In the genomic region with DNA sequence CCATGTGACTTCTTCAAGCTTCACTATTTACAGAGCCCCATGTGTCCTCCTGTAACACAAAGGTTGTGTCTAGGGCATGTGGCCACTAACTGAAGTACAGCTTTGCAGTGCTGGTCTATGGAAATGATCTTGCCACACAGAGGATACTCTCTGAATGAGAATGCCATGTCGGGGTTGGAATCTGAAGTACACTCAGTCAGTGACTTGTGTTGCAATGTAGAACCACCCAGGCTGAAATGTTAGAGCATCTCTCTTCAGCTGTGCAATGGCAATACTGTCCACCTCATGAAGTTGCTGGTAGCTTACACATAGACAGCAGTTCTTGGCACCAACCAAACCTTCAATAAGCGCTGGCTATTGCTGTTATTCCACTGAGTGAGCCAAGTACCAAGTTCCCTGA, we compare ENCODE assay signal across 12 mouse cellular contexts. TPM values are rescaled to one million over a fixed set of nuclear protein-coding genes. Genes with fewer than 3 reads are reported as not detected.
DNase-seq lines count a peak whose midpoint lies in the region; ATAC-seq and TF ChIP-seq lines count a peak whose summit lies in the region.
"Had no signal": no experiment of that assay in that cellular context is flagged by ENCODE, and none has a peak within 500 bp of the region (broad histone marks: within the 10 kb centered on the region; RNA-seq: fewer than 3 reads in every experiment).

No protein-coding gene starts in this region.

- no peak for TF ChIP-seq CTCF in lung, adult 2 months (IDR thresholded peaks at IDR 0.05; ENCODE audit: insufficient read depth, low read length)
- no peak for TF ChIP-seq CTCF in Patski (IDR thresholded peaks at IDR 0.05)

- no peak overlapping the region for H3K9ac ChIP-seq in limb, embryonic 15.5 days
- H3K9ac ChIP-seq: embryonic facial prominence, embryonic 13.5 days; midbrain, embryonic 15.5 days had no signal

- H3K4me2 ChIP-seq in limb, embryonic 15.5 days: peak overlapping the region; percentile 59; the same call in 1 of the 2 replicates
- H3K4me2 ChIP-seq: midbrain, embryonic 15.5 days had no signal

- CTCF ChIA-PET in Patski (lab: Charles Lee): interaction anchor here (1.0 to 10.6 kb wide), 8 partner anchors 9 to 170 kb away, joined by 3 to 210 read pairs (median 4); no protein-coding TSS in a partner anchor

- peaks cover 14% of the 10 kb centered on the region; the same call in 1 of the 2 replicates for H3K36me3 ChIP-seq in heart, embryonic 10.5 days
- no peaks in the 10 kb centered on the region for H3K36me3 ChIP-seq in limb, embryonic 15.5 days
- H3K36me3 ChIP-seq: embryonic facial prominence, embryonic 13.5 days; midbrain, embryonic 15.5 days had no signal

- H3K4me3 ChIP-seq in heart, embryonic 10.5 days: peak overlapping the region; percentile 58
- peak overlapping the region; percentile 60 for H3K4me3 ChIP-seq in lung, adult 2 months (replicated peaks; ENCODE audit: extremely low read depth, low read depth, low read length)
- H3K4me3 ChIP-seq in limb, embryonic 15.5 days: peak overlapping the region; percentile 40
- H3K4me3 ChIP-seq: midbrain, embryonic 15.5 days had no signal

- TF ChIP-seq POLR2A in lung, adult 2 months (IDR thresholded peaks at IDR 0.05; ENCODE audit: borderline replicate concordance, extremely low read depth, low read depth, low read length): no peak

- peak; percentile 29 for ATAC-seq in Patski
- ATAC-seq in limb, embryonic 15.5 days (ENCODE audit: insufficient number of reproducible peaks, low FRiP score, low TSS enrichment, low read depth): no peak

- peak overlapping the region; percentile 93 for H3K27ac ChIP-seq in heart, embryonic 10.5 days
- no peak overlapping the region for H3K27ac ChIP-seq in limb, embryonic 15.5 days
- H3K27ac ChIP-seq: embryonic facial prominence, embryonic 13.5 days; midbrain, embryonic 15.5 days had no signal

- intact Hi-C loops in heart, postnatal 25 days (cut with DNase I): loop anchor here (2.0 to 5.0 kb wide), 5 partner anchors 19 to 119 kb away; no protein-coding TSS in a partner anchor

- POLR2A ChIA-PET in Patski (lab: Charles Lee): no interaction called here

- WGBS in heart, embryonic 10.5 days: 67% methylated on average over 2 of the region's 2 CpGs
- 28% methylated on average over 2 of the region's 2 CpGs for WGBS in lung, adult 2 months
- WGBS in limb, embryonic 15.5 days: 80% methylated on average over 2 of the region's 2 CpGs

- DNase-seq in heart, embryonic 10.5 days (ENCODE audit: low spot score): no peak
- DNase-seq in heart, postnatal 25 days (ENCODE audit: low spot score): no peak
- DNase-seq in lung, adult 2 months: no peak
- DNase-seq in lung, postnatal 36 days: no peak
- no peak for DNase-seq in Patski (ENCODE audit: low read depth, low spot score)
- DNase-seq in right cerebral cortex, postnatal 4 days: no peak
- DNase-seq in adrenal gland, adult 2 months: no peak
- DNase-seq: cerebellum, adult 9-11 months; layer of hippocampus, adult 9-11 months had no signal

- H3K4me1 ChIP-seq in heart, embryonic 10.5 days: peaks cover 27% of the 10 kb centered on the region
- peaks cover 6% of the 10 kb centered on the region for H3K4me1 ChIP-seq in lung, adult 2 months (ENCODE audit: control insufficient read depth, insufficient read depth, low read length)
- peaks cover 24% of the 10 kb centered on the region for H3K4me1 ChIP-seq in limb, embryonic 15.5 days

- no peaks in the 10 kb centered on the region for H3K9me3 ChIP-seq in heart, embryonic 10.5 days
- no peaks in the 10 kb centered on the region for H3K9me3 ChIP-seq in limb, embryonic 15.5 days
- H3K9me3 ChIP-seq: embryonic facial prominence, embryonic 13.5 days; midbrain, embryonic 15.5 days had no signal

- H3K27me3 ChIP-seq in heart, embryonic 10.5 days (ENCODE audit: insufficient read depth, poor library complexity, severe bottlenecking): no peaks in the 10 kb centered on the region
- H3K27me3 ChIP-seq in Patski: no peaks in the 10 kb centered on the region
- H3K27me3 ChIP-seq in limb, embryonic 15.5 days: no peaks in the 10 kb centered on the region
- H3K27me3 ChIP-seq: embryonic facial prominence, embryonic 13.5 days; midbrain, embryonic 15.5 days had no signal

- in situ Hi-C loops in Patski (cut with MboI; ENCODE audit: low pct_unique_long_range_greater_than_20kb): no loop called here

RNA-seq across cellular contexts. Expression of a gene that starts 3.6 kb away (rescaled TPM):
- 30.6 and 44.7 TPM in 2 replicates for polyA plus RNA-seq in heart, embryonic 10.5 days (2016; fragmentation: Nextera tagmentation; extraction: Ambion mirVana)
- 10 to 100 TPM; 23.8 to 27.7 TPM for total RNA-seq in heart, postnatal 25 days (2021)
- 16.5 and 20.3 TPM in 2 replicates for polyA plus RNA-seq in lung, adult 2 months (2012; rRNA removed)
- 16.7 TPM for polyA plus RNA-seq in Patski (2021)
- polyA plus RNA-seq in limb, embryonic 15.5 days (2015; fragmentation: Nextera tagmentation; extraction: Ambion mirVana): 20.1 and 20.8 TPM in 2 replicates
- total RNA-seq in adrenal gland, adult 2 months (2021): 10 to 100 TPM in 1 of 2 experiments, 1 to 10 TPM in 1; 6.2 to 31.2 TPM
- polyA plus RNA-seq in adrenal gland, adult 2 months (2012; rRNA removed): 2.8 and 5.4 TPM in 2 replicates

RNA-seq across cellular contexts. Expression of a gene that starts 35.4 kb away (rescaled TPM):
- polyA plus RNA-seq in heart, embryonic 10.5 days (2016; fragmentation: Nextera tagmentation; extraction: Ambion mirVana): 7.9 and 11.4 TPM in 2 replicates
- total RNA-seq in heart, postnatal 25 days (2021): 1 to 10 TPM; 8.1 to 9.1 TPM
- 0.92 and 1.9 TPM in 2 replicates for polyA plus RNA-seq in lung, adult 2 months (2012; rRNA removed)
- 5.1 TPM for polyA plus RNA-seq in Patski (2021)
- polyA plus RNA-seq in limb, embryonic 15.5 days (2015; fragmentation: Nextera tagmentation; extraction: Ambion mirVana): 2.8 and 3.8 TPM in 2 replicates
- total RNA-seq in adrenal gland, adult 2 months (2021): 10 to 100 TPM in 1 of 2 experiments, 1 to 10 TPM in 1; 9.0 to 14.6 TPM
- polyA plus RNA-seq in adrenal gland, adult 2 months (2012; rRNA removed): 1.5 and 2.1 TPM in 2 replicates
